Mouse (Mus musculus) CH12.LX (cell line): Measurements from ENCODE around the gene Ifi211. TPM values are rescaled to one million over a fixed set of nuclear protein-coding genes. Genes with fewer than 3 reads are reported as not detected.
A peak's percentile ranks its signal among the peaks of the same experiment; 100 is the strongest.
"Not testable (repeated sequence)": the region's sequence is repeated elsewhere in the genome, so short reads cannot be mapped to it uniquely, and the experiment has no call there.

Experiments used
- DNase-seq: peaks from one replicate; pipeline ENCODE4 v3.0.0-alpha.2; 2013; ENCODE audit errors: extremely low read depth
- H3K27ac ChIP-seq: 2 replicates; pipeline ENCODE4 v1.5.1; 2012; ENCODE audit warnings: low read depth, mild to moderate bottlenecking, control low read depth, moderate library complexity; ENCODE audit not compliant: insufficient read depth
- H3K27me3 ChIP-seq: replicated peaks from 2 replicates; pipeline ENCODE3; 2012; ENCODE audit warnings: inconsistent platforms
- H3K36me3 ChIP-seq, 2 experiments: replicated peaks in 1 of 2; 2 replicates each; pipeline versions ENCODE3 to v1.6.1; 2012; ENCODE audit warnings: inconsistent platforms in 1 of 2, low read length in 1 of 2, mild to moderate bottlenecking in 1 of 2, mixed read lengths in 1 of 2, moderate library complexity in 1 of 2; ENCODE audit not compliant: control insufficient read depth in 1 of 2, insufficient read depth in 1 of 2
- H3K4me1 ChIP-seq, 2 experiments: 2 replicates each; pipeline ENCODE4 v1.6.1; 2012; ENCODE audit warnings: inconsistent platforms in 1 of 2, moderate library complexity in 1 of 2; ENCODE audit not compliant: insufficient read depth in 2 of 2, control insufficient read depth in 1 of 2
- H3K4me2 ChIP-seq: 2 replicates; pipeline ENCODE4 v1.6.1; 2012; ENCODE audit warnings: low read depth, mild to moderate bottlenecking, control low read depth; ENCODE audit not compliant: poor library complexity, insufficient read depth, severe bottlenecking
- H3K4me3 ChIP-seq, 3 experiments: fragments of 150-350 bp in 1 of 3; sonication (generic) in 1 of 3; replicated peaks in 1 of 3; 2 replicates each; pipeline versions ENCODE3 to v1.5.1; 2011 to 2012; ENCODE audit warnings: low read depth in 2 of 3, low read length in 2 of 3, mild to moderate bottlenecking in 2 of 3, moderate library complexity in 2 of 3, control low read depth in 1 of 3, improper control_type of control experiment in 1 of 3, inconsistent platforms in 1 of 3, mixed read lengths in 1 of 3; ENCODE audit not compliant: poor library complexity in 1 of 3
- H3K79me2 ChIP-seq: replicated peaks from 2 replicates; pipeline ENCODE4 v1.6.1; 2012; ENCODE audit warnings: mild to moderate bottlenecking, moderate library complexity; ENCODE audit not compliant: control insufficient read depth, poor library complexity, insufficient read depth, severe bottlenecking; ENCODE audit errors: extremely low read depth
- H3K9ac ChIP-seq: 2 replicates; pipeline ENCODE4 v1.6.1; 2012; ENCODE audit warnings: low read depth, mild to moderate bottlenecking, control low read depth, moderate library complexity; ENCODE audit not compliant: insufficient read depth
- H3K9me3 ChIP-seq: replicated peaks from 2 replicates; pipeline ENCODE3; 2012; ENCODE audit warnings: low read length, inconsistent platforms, mixed read lengths
- BHLHE40 ChIP-seq: IDR thresholded peaks from 2 replicates; pipeline ENCODE4 v1.6.1; 2011; ENCODE audit warnings: mild to moderate bottlenecking, low read depth, low read length, improper control_type of control experiment
- CHD1 ChIP-seq: IDR thresholded peaks from 2 replicates; pipeline ENCODE4 v1.6.1; 2012; ENCODE audit warnings: low read depth, low read length, improper control_type of control experiment, inconsistent platforms
- CHD2 ChIP-seq: IDR thresholded peaks from 2 replicates; pipeline ENCODE4 v1.6.1; 2011; ENCODE audit warnings: low read length, improper control_type of control experiment
- EP300 ChIP-seq: IDR thresholded peaks from 2 replicates; pipeline ENCODE4 v1.6.1; 2011; ENCODE audit warnings: low read length, improper control_type of control experiment
- ETS1 ChIP-seq: conservative IDR thresholded peaks from 2 replicates; pipeline ENCODE4 v1.6.1; 2012; ENCODE audit warnings: low read depth, mild to moderate bottlenecking, inconsistent platforms, low read length, improper control_type of control experiment, moderate library complexity
- IRF4 ChIP-seq: IDR thresholded peaks from 2 replicates; pipeline ENCODE4 v1.6.1; 2014; ENCODE audit warnings: low read depth, mild to moderate bottlenecking, inconsistent platforms, low read length, improper control_type of control experiment
- MEF2A ChIP-seq: IDR thresholded peaks from 2 replicates; pipeline ENCODE4 v1.6.1; 2014; ENCODE audit warnings: low read depth, mild to moderate bottlenecking, inconsistent platforms, low read length, improper control_type of control experiment, borderline replicate concordance
- POLR2A ChIP-seq: IDR thresholded peaks from 2 replicates; pipeline ENCODE4 v1.6.1; 2011; ENCODE audit warnings: low read depth, mild to moderate bottlenecking, improper control_type of control experiment, low read length
- SIN3A ChIP-seq: IDR thresholded peaks from 2 replicates; pipeline ENCODE4 v1.6.1; 2012; ENCODE audit warnings: low read length, improper control_type of control experiment, inconsistent platforms
- TBP ChIP-seq: conservative IDR thresholded peaks from 2 replicates; pipeline ENCODE4 v1.6.1; 2011; ENCODE audit warnings: low read depth, low read length, improper control_type of control experiment
- TCF12 ChIP-seq: IDR thresholded peaks from 2 replicates; pipeline ENCODE4 v1.6.1; 2014; ENCODE audit warnings: low read depth, mild to moderate bottlenecking, inconsistent platforms, low read length, improper control_type of control experiment
- ZNF384 ChIP-seq: IDR thresholded peaks from 2 replicates; pipeline ENCODE4 v1.6.1; 2012; ENCODE audit warnings: low read depth, low read length, improper control_type of control experiment, inconsistent platforms
- dilution Hi-C: fragments of 300-500 bp; cut with MboI; formaldehyde crosslinking; loops from 2 replicates; pipeline ENCODE4 v1.14.3; 2020; ENCODE audit warnings: low sequenced_read_pairs; ENCODE audit not compliant: extremely low pct_unique_long_range_greater_than_20kb, extremely low pct_ligation_motif_present
- in situ Hi-C: fragments of 300-500 bp; cut with MboI; formaldehyde crosslinking; loops from 3 replicates; pipeline ENCODE4 v1.14.3; 2019; ENCODE audit warnings: low sequenced_read_pairs, low pct_ligation_motif_present, low pct_unique_long_range_greater_than_20kb, mixed read lengths
- polyA plus RNA-seq: library from polyadenylated mRNA; unstranded; fragments of >175 nt; gene quantifications from 2 replicates; pipeline ENCODE4 v1.2.1, GENCODE M21; 2012; ENCODE audit warnings: low read depth; ENCODE audit not compliant: insufficient read length
- total RNA-seq, 2 experiments: library from RNA; depleted of rRNA; stranded (reverse); fragments of 300-350 nt in 1 of 2; fragments of >200 nt in 1 of 2; gene quantifications; 2 replicates each; pipeline ENCODE4 v1.2.3; 2012 to 2014

Ifi211 gene
- total RNA-seq (2012; rRNA removed) = 57.8 and 89.1 TPM in 2 replicates
- total RNA-seq (2014; rRNA removed) = 114 and 130 TPM in 2 replicates
- polyA plus RNA-seq = 66.6 and 67.9 TPM in 2 replicates

DNA sequence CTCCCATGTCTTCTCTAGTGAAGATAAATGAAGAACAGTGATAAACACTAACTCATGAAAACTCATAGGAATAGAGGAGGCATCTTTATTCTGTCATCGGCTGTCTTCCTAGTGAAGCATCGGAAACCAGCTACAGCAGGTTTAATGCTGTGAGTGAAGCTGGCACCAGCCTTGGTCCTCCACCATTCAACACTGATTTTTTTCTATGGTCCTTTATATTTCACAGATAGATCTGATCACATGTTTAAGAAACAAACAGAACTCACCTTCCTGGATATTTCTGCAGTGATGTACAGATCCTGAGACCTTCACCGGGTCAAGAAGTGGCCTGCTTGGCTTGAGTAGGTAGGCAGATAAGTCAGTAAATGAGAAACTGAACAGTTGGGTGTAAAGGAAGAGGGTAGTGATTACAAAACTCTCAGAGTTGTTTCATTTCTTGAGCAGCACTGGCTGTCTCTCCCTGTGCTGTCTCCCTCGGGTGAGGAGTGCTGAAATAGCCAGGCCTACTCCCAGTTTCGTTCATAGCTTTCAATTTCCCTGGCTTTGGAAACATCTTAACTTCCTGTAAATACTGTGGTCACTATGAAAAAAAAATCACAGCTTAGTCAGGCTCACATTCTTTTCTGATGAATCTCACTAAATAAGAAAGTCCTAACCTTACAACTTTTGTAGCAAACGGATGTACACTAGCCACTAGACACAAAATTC, at the start of gene Ifi211:
TSS of gene Ifi211 (minus strand) at position 499 of the 708 bp plus-strand sequence.
- in situ Hi-C loops, H3K27me3 ChIP-seq, H3K36me3 ChIP-seq, H3K79me2 ChIP-seq, H3K4me1 ChIP-seq, H3K9me3 ChIP-seq, dilution Hi-C loops: not testable (repeated sequence)
- H3K9ac ChIP-seq = peak within 1 kb of the TSS; percentile 71
- H3K27ac ChIP-seq = peak within 1 kb of the TSS; percentile 49; the same call in 1 of the 2 replicates
- 0 out of 2 replicates have a peak, but pooled peaks have one; percentile 17 for TF ChIP-seq CHD2
- TF ChIP-seq ZNF384 = peak; percentile 74; the same call in 1 of the 2 replicates
- peak; percentile 73 for TF ChIP-seq EP300
- peak; percentile 55; the same call in 1 of the 2 replicates for TF ChIP-seq SIN3A
- peak; percentile 63; the same call in 1 of the 2 replicates for TF ChIP-seq TCF12
- peak; percentile 28; the same call in 1 of the 2 replicates for TF ChIP-seq ETS1
- peak; percentile 76; the same call in 1 of the 2 replicates for TF ChIP-seq CHD1
- TF ChIP-seq IRF4 = peak; percentile 76
- peak; percentile 65; the same call in 1 of the 2 replicates for TF ChIP-seq TBP
- peak; percentile 54 for TF ChIP-seq BHLHE40
- TF ChIP-seq POLR2A = peak; percentile 39; the same call in 1 of the 2 replicates
- TF ChIP-seq MEF2A = peak; percentile 61
- DNase-seq = peak; percentile 25
- H3K4me2 ChIP-seq = peak within 1 kb of the TSS; percentile 89
- H3K4me3 ChIP-seq = peak within 1 kb of the TSS; percentile 17 to 47 (median 47)

DNA sequence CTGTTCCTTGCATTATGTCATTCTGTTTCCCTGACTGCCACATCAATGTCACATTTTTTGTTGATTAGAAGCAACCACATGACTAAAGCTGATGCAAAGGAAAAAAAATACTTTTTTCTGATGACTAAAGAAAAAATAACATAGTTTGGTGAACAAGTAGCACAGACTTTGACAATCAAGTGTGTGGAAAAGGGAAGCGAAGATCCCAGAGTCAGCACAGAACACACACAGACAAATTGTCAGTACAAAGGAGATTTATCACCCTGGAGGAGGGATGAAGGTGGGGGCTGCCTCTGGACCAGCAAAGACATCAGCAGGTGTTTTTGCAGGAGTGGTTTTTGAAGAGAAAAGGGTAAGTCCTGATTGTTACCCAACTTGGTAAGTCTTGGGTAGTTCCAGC, 48.6 kb upstream of the Ifi211 start:
- H3K27ac ChIP-seq, in situ Hi-C loops, dilution Hi-C loops, H3K27me3 ChIP-seq, H3K9me3 ChIP-seq, H3K79me2 ChIP-seq, H3K4me1 ChIP-seq, H3K36me3 ChIP-seq, H3K4me2 ChIP-seq, DNase-seq, H3K4me3 ChIP-seq, H3K9ac ChIP-seq: not testable (repeated sequence)

DNA sequence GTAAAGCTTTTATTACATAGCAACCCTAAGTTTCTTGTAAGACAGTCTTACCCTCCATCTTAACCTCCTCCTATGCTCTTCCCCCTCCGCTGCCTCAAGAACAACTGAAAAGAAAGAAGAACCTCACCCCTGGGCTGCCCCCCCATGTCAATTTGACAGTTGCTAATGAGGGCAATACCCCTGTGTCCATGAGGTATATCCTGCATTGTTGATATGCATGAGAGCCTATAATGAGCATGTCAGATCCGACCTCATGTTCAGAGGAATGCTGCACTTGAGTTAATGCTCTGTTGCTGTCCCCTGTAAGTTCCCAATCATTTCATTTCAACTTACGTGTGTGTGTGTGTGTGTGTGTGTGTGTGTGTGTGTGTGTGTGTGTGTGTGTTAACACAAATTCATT, 47.2 kb upstream of the Ifi211 start:
- H3K4me2 ChIP-seq, H3K27me3 ChIP-seq, H3K9ac ChIP-seq, H3K4me3 ChIP-seq, H3K27ac ChIP-seq, dilution Hi-C loops, H3K4me1 ChIP-seq, in situ Hi-C loops, H3K9me3 ChIP-seq, H3K36me3 ChIP-seq, DNase-seq, H3K79me2 ChIP-seq: not testable (repeated sequence)

DNA sequence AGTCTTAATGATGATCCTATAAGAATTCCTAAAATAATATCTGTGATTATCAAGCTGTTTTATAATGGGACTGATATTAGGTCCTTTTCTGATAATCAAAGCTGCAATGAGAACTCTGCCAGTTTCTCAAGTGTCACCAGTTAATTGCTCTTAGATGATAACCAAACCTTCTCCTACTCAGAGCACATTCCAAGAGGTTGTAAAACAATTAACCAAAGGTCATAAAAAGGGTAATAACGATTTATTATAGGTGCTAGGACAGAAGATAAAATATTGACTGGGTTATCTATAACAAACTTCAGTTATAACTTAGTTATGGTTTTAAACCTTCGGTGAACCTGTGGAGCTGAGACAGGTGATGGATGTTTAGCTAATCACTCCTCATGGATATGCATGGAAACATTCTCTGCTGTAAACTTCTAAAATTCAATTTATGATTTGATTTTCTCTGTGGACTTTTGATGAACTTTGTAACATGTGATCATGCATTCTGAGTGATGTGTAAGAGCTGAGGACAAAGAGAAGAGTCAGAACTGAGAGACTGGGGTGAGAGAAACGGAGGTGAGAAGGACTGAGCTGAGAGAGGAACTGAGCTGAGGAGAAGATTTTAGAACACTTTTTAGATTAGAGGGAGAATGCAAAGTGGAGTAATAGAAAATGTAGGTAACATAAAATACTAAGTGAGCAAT, 43.1 kb upstream of the Ifi211 start:
- H3K79me2 ChIP-seq, in situ Hi-C loops, H3K27me3 ChIP-seq, H3K4me3 ChIP-seq, H3K9me3 ChIP-seq, DNase-seq, H3K9ac ChIP-seq, H3K36me3 ChIP-seq, H3K27ac ChIP-seq, H3K4me2 ChIP-seq, H3K4me1 ChIP-seq, dilution Hi-C loops: not testable (repeated sequence)
